Mouse (Mus musculus): ENCODE measurements around the gene Usf2. TPM values are rescaled to one million over a fixed set of nuclear protein-coding genes. Genes with fewer than 3 reads are reported as not detected.
"Not testable (repeated sequence)": the region's sequence is repeated elsewhere in the genome, so short reads cannot be mapped to it uniquely, and the experiment has no call there.

Gene Usf2
- total RNA-seq, 4 experiments from 2014 or later = 118 to 123 (median 120) TPM

GRCm38 (mm10) chr7:30958109-30958865 is 1.7 kb upstream of the Usf2 start:
- no peak for DNase-seq (ENCODE audit: low spot score in 2 of 2)

DNA sequence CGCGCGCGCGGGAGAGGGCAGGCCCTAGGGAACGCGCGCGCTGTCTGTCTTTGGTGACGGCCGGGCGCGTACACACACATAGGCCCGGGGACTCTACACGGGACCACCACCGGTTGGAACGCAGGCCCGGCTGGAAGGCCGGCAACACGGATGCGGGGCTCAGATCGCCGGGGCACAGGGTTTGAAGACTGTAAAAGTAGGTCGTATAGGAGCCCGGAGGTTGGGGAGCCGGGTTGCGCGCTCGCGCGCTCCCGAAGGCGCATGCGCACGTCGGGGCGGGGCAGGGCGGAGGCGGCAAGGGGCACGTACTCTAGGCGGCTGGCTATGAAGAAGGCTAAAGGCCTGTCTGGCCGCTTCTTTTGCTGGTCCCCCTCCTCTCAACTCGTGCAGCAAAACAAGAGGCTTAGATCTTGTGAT is 772 bp upstream of the Usf2 start:
- peak; percentile 85 to 92 for DNase-seq (ENCODE audit: low spot score in 2 of 2)

DNA sequence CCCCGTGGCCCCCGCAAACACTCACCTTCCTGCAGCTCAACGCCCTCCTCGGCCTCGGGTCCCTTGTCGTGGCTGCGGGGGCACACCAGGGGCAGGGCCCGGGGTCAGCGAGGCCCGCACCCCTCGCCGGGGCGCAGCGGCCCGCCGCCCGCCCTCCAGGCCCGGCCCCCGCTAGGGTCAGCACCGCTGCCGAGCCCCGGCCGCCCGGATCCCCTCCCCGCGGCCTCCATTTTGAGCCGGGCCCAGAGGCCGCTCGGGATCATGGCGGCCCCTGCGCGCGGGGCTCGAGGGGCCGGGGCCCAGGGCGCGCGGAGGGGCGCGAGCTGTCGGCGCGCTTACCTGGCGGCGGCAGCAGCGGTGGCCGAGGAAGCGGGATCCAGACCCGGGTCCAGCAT is 249 bp downstream of the Usf2 start:
- DNase-seq (ENCODE audit: low spot score in 2 of 2) = no peak

- DNase-seq (ENCODE audit: low spot score in 2 of 2) = peak; percentile 67 to 72
These were observed 833 bp downstream of the Usf2 start for GRCm38 (mm10) chr7:30955584-30956356.

- no peak for DNase-seq (ENCODE audit: low spot score in 2 of 2)
These were observed 1.6 kb downstream of the Usf2 start for GRCm38 (mm10) chr7:30954971-30955520.

- no peak for DNase-seq (ENCODE audit: low spot score in 2 of 2)
These were observed 2.6 kb downstream of the Usf2 start for GRCm38 (mm10) chr7:30954036-30954435.

DNA sequence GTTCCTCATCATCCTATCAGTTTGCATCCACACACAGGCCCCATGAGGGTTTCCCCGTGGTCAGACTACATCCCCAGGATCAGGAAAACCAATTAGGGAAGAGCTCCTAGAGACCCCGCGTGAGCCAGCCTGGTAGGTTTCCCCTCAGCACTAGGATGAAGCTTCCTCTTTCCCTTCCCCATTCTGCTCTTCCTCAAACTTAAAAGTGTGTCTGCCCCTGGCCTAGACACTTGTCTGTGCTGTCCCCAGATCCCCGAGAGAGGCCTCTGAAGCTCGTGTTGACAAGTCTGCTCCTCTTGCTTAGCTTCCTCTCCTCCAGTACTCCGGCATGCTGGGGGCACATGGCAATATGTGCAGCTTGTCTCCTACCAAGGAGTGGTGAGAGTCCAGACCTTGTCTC is 3.1 kb downstream of the Usf2 start:
- no peak for DNase-seq (ENCODE audit: low spot score in 2 of 2)

DNA sequence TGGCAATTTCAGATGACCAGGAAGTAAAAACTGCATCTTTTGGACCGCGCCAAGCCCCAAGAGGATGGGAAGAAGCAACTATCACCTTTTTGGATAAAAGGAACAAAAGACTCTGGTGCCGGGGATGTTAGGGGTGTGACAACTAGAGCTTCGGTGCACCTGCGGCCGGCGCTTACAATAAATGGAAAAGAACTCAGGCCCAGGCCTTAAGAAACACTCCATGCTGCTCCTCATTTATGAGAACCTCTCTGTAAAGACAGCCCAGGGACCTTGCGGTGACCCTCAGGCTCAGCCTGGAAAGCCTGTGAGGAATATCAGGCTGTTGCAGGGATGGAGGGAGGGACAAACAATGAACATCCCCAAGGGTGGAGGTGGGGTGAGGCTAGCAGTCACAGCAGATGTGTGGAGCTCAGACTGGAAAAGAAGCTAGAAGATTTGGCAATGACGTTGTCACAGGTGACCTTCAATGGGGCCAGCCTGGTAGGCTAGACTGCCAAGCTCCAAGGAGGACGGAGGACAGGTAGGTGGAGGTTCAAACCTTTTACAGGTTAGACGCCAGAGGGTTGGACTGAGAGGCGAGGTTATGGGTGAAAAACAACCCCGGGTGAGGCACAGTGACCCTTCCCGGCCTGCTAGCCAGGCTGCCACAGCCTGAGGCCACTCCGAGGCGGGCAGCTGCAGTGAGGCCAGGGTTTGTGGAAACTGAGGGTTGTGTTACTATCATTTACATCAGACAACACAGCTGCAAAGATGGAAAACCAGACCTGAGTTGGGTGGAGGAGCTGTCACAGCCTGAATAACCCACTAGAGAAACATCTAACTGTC is 4.0 kb downstream of the Usf2 start:
- no peak for DNase-seq (ENCODE audit: low spot score in 2 of 2)

DNA sequence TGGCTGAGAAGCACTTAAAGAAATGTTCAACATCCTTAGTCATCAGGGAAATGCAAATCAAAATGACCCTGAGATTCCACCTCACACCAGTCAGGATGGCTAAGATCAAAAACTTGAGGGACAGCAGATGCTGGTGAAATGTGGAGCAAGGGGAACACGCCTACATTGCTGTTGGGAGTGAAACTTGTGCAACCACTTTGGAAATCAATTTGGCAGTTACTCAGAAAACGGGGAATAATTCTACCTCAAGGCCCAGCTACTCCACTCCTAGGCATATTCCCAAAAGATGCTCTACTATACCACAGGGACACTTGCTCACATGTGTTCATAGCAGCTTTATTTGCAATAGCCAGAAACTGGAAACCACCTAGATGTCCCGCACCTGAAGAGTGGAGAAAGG is 6.7 kb downstream of the Usf2 start:
- not testable (repeated sequence) for DNase-seq (ENCODE audit: low spot score in 2 of 2)

DNA sequence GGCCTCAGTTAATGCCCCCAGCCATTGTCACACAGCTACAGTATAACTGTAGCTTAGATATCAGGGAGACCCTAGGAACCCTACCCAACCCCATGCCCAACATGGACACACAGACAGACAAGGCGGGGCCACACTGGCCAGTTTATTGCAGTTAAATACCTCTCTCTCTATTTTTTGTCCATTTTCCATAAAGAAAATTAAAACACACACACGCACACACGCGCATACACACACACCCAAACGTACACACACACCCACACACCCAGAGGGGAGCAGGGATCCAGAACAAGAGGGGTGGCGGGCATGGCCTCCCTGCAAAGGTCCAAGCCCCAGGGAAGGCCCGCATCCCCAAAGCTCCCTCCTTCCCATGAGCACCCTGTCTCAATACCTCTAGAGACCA is 10.7 kb downstream of the Usf2 start:
- DNase-seq (ENCODE audit: low spot score in 2 of 2) = no peak

DNA sequence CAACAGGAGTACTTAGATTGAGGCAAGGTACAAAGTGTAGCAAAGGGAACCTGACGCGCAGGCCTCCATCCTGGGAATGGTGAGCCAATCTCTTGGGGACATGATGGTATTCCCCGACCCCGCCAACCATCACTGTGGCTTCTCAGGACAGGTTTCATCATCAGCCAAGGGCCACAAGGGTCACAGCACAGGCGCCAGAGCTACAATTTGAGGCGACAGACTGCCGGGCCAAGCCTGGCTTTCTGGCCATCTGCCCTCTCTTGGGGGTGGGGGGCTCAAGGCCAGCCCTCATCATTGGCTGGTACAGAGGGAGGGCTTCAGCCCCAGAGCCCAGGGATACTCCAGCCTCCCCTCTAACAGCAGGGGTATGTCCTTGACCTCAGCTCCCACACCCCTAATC is 11.1 kb downstream of the Usf2 start:
- not testable (repeated sequence) for DNase-seq (ENCODE audit: low spot score in 2 of 2)

DNA sequence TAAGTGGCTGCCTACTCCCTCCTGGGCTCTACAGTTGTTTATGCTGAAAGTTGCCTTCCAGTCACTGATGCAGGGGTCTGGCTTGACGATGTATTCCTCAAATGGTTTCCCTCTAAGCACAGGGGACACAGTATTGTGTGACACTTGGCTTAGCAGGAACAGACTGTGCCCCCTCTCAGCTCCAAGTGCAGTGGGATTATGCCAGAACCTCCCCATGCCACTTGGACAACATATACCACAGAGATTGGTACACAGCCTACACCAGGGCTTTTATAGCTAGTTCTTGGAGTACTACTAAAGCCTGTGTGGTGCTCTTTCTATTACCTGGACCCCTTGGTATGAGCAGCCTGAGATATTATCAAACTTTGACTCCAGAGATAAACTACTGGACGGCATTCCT is 11.9 kb downstream of the Usf2 start:
- not testable (repeated sequence) for DNase-seq (ENCODE audit: low spot score in 2 of 2)

DNA sequence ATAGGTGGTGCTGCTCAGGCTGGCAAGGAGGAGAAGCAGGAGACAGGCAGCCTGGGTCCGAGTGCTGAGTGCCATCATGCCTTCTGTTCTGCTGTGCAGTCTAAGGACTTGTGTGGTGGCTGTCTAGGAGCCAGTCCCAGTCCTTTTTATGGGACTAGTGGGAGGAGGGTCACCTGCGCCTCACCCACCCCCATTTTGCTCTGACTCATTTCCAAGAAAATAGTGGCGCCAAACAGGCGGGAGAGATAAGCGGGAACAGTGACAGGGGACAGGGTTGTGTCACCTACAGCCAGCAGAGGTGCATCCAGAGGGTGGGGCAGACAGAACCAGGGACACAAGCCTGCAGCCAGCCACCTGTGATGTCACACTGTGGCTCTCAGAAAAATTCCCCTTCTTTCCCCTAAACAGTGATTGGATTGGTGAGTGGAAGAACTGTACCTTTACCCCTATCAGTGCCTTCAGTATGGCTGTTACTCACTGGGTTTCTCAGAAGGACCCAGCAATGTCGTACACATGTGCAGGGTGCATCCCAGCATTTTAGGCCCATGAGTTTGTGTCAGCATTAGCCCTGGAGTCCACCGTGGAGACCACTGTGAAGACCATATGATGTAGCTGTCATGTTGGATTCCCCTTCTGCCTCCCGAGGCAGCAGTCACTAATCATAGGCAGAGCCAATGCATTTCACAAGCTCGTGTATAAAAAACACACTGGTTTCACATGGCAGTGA is 12.5 kb downstream of the Usf2 start, which contains the start of gene Hamp:
Gene Hamp (minus strand): TSS at position 124 of the 727 bp plus-strand sequence.
- no peak for DNase-seq (ENCODE audit: low spot score in 2 of 2)

DNA sequence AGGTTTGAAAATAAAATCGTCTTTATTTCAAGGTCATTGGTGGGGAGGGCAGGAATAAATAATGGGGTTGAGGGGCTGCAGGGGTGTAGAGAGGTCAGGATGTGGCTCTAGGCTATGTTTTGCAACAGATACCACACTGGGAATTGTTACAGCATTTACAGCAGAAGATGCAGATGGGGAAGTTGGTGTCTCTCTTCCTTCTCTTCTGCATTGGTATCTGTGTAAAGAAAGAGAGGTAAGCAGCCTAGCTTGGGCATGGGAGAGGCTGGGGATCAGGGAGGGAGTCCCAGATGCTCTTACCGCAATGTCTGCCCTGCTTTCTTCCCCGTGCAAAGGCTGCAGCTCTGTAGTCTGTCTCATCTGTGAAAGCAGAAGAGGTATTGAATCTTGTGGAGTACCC is 14.2 kb downstream of the Usf2 start:
- not testable (repeated sequence) for DNase-seq (ENCODE audit: low spot score in 2 of 2)

- not testable (repeated sequence) for DNase-seq (ENCODE audit: low spot score in 2 of 2)
These were observed 16.5 kb downstream of the Usf2 start for GRCm38 (mm10) chr7:30940070-30940469.

GRCm38 (mm10) chr7:30935422-30936099 is 21.0 kb downstream of the Usf2 start:
- not testable (repeated sequence) for DNase-seq (ENCODE audit: low spot score in 2 of 2)

GRCm38 (mm10) chr7:30924581-30924980 is 32.0 kb downstream of the Usf2 start, which contains the start of gene Hamp2:
Gene Hamp2, minus strand, starts transcription at chr7:30924681.
- DNase-seq (ENCODE audit: low spot score in 2 of 2) = not testable (repeated sequence)

DNA sequence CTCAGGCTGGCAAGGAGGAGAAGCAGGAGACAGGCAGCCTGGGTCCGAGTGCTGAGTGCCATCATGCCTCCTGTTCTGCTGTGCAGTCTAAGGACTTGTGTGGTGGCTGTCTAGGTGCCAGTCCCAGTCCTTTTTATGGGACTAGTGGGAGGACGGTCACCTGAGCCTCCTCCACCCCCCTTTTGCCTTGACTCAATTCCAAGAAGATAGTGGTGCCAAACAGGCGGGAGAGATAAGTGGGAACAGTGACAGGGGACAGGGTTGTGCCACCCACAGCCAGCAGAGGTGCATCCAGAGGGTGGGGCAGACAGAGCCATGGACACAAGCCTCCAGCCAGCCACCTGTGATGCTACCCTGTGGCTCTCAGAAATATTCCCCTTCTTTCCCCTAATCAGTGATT is 32.5 kb downstream of the Usf2 start:
- DNase-seq (ENCODE audit: low spot score in 2 of 2) = no peak

GRCm38 (mm10) chr7:30922490-30922889 is 34.1 kb downstream of the Usf2 start:
- DNase-seq (ENCODE audit: low spot score in 2 of 2) = not testable (repeated sequence)

DNA sequence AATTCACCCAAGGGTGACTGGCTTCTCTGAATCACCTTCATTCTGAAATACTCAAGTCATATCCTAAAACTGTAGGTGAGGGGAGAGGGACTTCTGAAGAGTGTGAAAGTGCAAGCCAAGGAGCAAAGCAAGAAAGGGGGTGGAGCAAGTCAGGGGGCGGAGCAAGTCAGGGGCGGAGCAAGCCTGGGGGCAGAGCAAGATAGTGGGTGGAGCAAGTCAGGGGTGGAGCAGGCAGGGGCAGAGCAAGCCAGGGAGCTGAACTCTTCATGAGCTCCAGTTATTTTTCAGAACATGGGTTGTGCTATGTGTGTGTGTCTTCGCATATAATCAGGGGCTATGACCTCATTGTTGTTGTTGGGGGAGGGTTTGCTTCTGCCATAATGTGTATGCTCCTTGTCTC is 36.4 kb downstream of the Usf2 start:
- no peak for DNase-seq (ENCODE audit: low spot score in 2 of 2)

Measured in layer of hippocampus, adult 8-10 months (tissue).